Mouse (Mus musculus) testis, adult 2 months (tissue): ENCODE measurements around the gene Letm1.

Source experiments
- CTCF ChIP-seq: fragments of 200-500 bp; IDR thresholded peaks from 2 replicates; pipeline ENCODE4 v1.5.1; 2012; ENCODE audit warnings: low read depth, mild to moderate bottlenecking, inconsistent platforms, low read length, moderate library complexity; ENCODE audit not compliant: control insufficient read depth, insufficient read depth, insufficient replicate concordance
- POLR2A ChIP-seq: fragments of 200-500 bp; IDR thresholded peaks from 2 replicates; pipeline ENCODE4 v1.6.1; 2012; ENCODE audit warnings: low read depth, mild to moderate bottlenecking, inconsistent platforms, low read length, moderate library complexity; ENCODE audit not compliant: control insufficient read depth

DNA sequence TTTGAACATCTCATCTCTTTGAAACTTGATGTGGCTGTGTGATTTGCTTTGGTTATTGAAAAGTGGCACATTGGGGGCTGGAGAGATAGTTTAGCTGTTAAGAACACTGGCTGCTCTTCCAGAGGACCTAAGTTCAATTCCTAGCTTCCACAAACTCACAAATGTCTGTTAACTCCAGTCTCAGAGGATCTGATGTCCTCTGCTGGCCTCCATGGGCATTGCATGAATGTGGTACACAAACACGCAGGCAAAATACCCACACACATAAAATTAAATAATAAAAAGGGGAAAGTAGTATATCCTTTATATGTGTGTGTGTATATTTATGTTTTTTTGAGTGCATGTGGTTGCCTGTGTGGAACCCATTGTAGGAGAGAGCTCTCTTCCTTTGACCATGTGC, 48.2 kb upstream of the Letm1 start:
- TF ChIP-seq POLR2A (no peak), CTCF (no peak)
